Comparison of ENCODE assay signal across 8 mouse cellular contexts in genomic region chr13:81711546-81712371, GRCm38 (mm10). TPM values are rescaled to one million over a fixed set of nuclear protein-coding genes. Genes with fewer than 3 reads are reported as not detected.
DNase-seq lines count a peak whose midpoint lies in the region; ATAC-seq and TF ChIP-seq lines count a peak whose summit lies in the region.

No protein-coding gene starts in this region.

- peak; percentile 35 for DNase-seq in layer of hippocampus, adult 11-12 months (ENCODE audit: low spot score)
- no peak for DNase-seq in layer of hippocampus, adult 9-10 months (ENCODE audit: low spot score)
- DNase-seq in NIH3T3 (ENCODE audit: low read depth), result peak; percentile 26
- no peak for DNase-seq in heart, postnatal 0 days (ENCODE audit: low spot score)
- peak; percentile 42 for DNase-seq in left cerebral cortex, postnatal 4 days
- DNase-seq in retina, postnatal 1 day, result no peak

- no peaks in the 10 kb centered on the region for H3K27me3 ChIP-seq in heart, postnatal 0 days (ENCODE audit: control insufficient read depth, insufficient read depth, low read length)

- no peaks in the 10 kb centered on the region for H3K9me3 ChIP-seq in heart, postnatal 0 days (replicated peaks; ENCODE audit: control insufficient read depth, low read length)

- under 1% methylated on average over 42 of the region's 42 CpGs for WGBS in heart, postnatal 0 days

- intact Hi-C loops in left cerebral cortex, postnatal 4 days (cut with DNase I), result no loop called here

- H3K36me3 ChIP-seq in heart, postnatal 0 days (replicated peaks; ENCODE audit: control insufficient read depth, insufficient read depth, low read length), result no peaks in the 10 kb centered on the region

- ATAC-seq in heart, postnatal 0 days (ENCODE audit: insufficient read depth, low read depth), result peak; percentile 34
- ATAC-seq in monocyte, adult 5-6 weeks (replicated peaks; ENCODE audit: insufficient number of reproducible peaks, low FRiP score, low TSS enrichment, poor library complexity, severe bottlenecking), result peak; percentile 4; the same call in 1 of the 2 replicates

- no peaks in the 10 kb centered on the region; the same call in 1 of the 2 replicates for H3K4me1 ChIP-seq in embryonic fibroblast, embryonic 13.5 days (ENCODE audit: control insufficient read depth, insufficient read depth, low read length)
- peaks cover 13% of the 10 kb centered on the region for H3K4me1 ChIP-seq in heart, postnatal 0 days (ENCODE audit: control insufficient read depth, insufficient read depth)

- peak overlapping the region; percentile 99 for H3K4me2 ChIP-seq in heart, postnatal 0 days (ENCODE audit: low read depth, low read length)

- H3K4me3 ChIP-seq in embryonic fibroblast, embryonic 13.5 days (ENCODE audit: insufficient read depth, low read length), result peak overlapping the region; percentile 72
- peak overlapping the region; percentile 88 for H3K4me3 ChIP-seq in heart, postnatal 0 days (ENCODE audit: low read depth, low read length)

- no peak for TF ChIP-seq CTCF in embryonic fibroblast, embryonic 13.5 days (IDR thresholded peaks at IDR 0.05; ENCODE audit: borderline replicate concordance, insufficient read depth, low read length)
- TF ChIP-seq CTCF in heart, postnatal 0 days (IDR thresholded peaks at IDR 0.05; ENCODE audit: low read depth), result no peak; the same call in 1 of the 2 replicates

- H3K27ac ChIP-seq in embryonic fibroblast, embryonic 13.5 days (ENCODE audit: insufficient read depth, low read length), result no peak overlapping the region
- H3K27ac ChIP-seq in heart, postnatal 0 days (ENCODE audit: low read depth), result peak overlapping the region; percentile 72

- no peak for TF ChIP-seq POLR2A in embryonic fibroblast, embryonic 13.5 days (IDR thresholded peaks at IDR 0.05; ENCODE audit: low read depth, low read length)

- TF ChIP-seq EP300 in heart, postnatal 0 days (IDR thresholded peaks at IDR 0.05; ENCODE audit: low read depth), result no peak

- H3K9ac ChIP-seq in heart, postnatal 0 days (replicated peaks; ENCODE audit: low read depth, low read length), result peak overlapping the region; percentile 64

RNA-seq across cellular contexts. Expression of gene Mblac2, which starts 0.6 kb away (rescaled TPM):
- polyA plus RNA-seq in embryonic fibroblast, embryonic 13.5 days (2011; ENCODE audit: insufficient read length, low read depth, missing spikeins), result 3.0 and 3.2 TPM in 2 replicates
- 1.8 and 4.2 TPM in 2 replicates for total RNA-seq in heart, postnatal 0 days (2014; rRNA removed; ENCODE audit: low replicate concordance)
- 5.9 and 7.0 TPM in 2 replicates for polyA plus RNA-seq in heart, postnatal 0 days (2015; fragmentation: Nextera tagmentation; extraction: Ambion mirVana)
- total RNA-seq in left cerebral cortex, postnatal 4 days (2021), result 10 to 100 TPM; 34.1 to 39.5 TPM
- total RNA-seq in monocyte, adult 5-6 weeks (2017), result 1.6 to 4.1 TPM (median 2.7 TPM) in 3 replicates

RNA-seq across cellular contexts. Expression of gene Polr3g, which starts 0.9 kb away (rescaled TPM):
- 4.8 and 6.6 TPM in 2 replicates for polyA plus RNA-seq in embryonic fibroblast, embryonic 13.5 days (2011; ENCODE audit: insufficient read length, low read depth, missing spikeins)
- 2.6 and 3.7 TPM in 2 replicates for total RNA-seq in heart, postnatal 0 days (2014; rRNA removed; ENCODE audit: low replicate concordance)
- 4.2 and 5.5 TPM in 2 replicates for polyA plus RNA-seq in heart, postnatal 0 days (2015; fragmentation: Nextera tagmentation; extraction: Ambion mirVana)
- 1 to 10 TPM; 4.0 to 4.8 TPM for total RNA-seq in left cerebral cortex, postnatal 4 days (2021)
- 3.7 to 20.3 TPM (median 12.0 TPM) in 3 replicates for total RNA-seq in monocyte, adult 5-6 weeks (2017)

RNA-seq across cellular contexts. Expression of gene Lysmd3, which starts 54.3 kb away (rescaled TPM):
- polyA plus RNA-seq in embryonic fibroblast, embryonic 13.5 days (2011; ENCODE audit: insufficient read length, low read depth, missing spikeins), result 23.0 and 28.9 TPM in 2 replicates
- 23.8 and 62.8 TPM in 2 replicates for total RNA-seq in heart, postnatal 0 days (2014; rRNA removed; ENCODE audit: low replicate concordance)
- polyA plus RNA-seq in heart, postnatal 0 days (2015; fragmentation: Nextera tagmentation; extraction: Ambion mirVana), result 14.9 and 16.3 TPM in 2 replicates
- total RNA-seq in left cerebral cortex, postnatal 4 days (2021), result 10 to 100 TPM; 16.5 to 21.5 TPM
- 52.9 to 67.6 TPM (median 55.5 TPM) in 3 replicates for total RNA-seq in monocyte, adult 5-6 weeks (2017)

Comparison
In these comparisons a context has a peak if more than half of its experiments do, and no peak if none do; other contexts are left out.
1. DNase-seq: peak in layer of hippocampus, adult 11-12 months (single experiment), NIH3T3 (single experiment) and left cerebral cortex, postnatal 4 days (single experiment); none in layer of hippocampus, adult 9-10 months (single experiment), heart, postnatal 0 days (single experiment) and retina, postnatal 1 day (single experiment).